Mouse (Mus musculus): ENCODE results near the gene Zbtb49.

- TF ChIP-seq CTCF (conservative IDR thresholded peaks at IDR 0.05; ENCODE audit: insufficient read depth, insufficient read length, low read depth, low read length) (no peak), POLR2A (IDR thresholded peaks at IDR 0.05; ENCODE audit: low read depth, low read length) (no peak)
Observed at GRCm38 (mm10) chr5:38219771-38220307, 418 bp downstream of the Zbtb49 start.
